Mouse (Mus musculus) CH12.LX (cell line): ENCODE measurements at regions not wholly inside any gene's neighbourhood (a gene's known extent, or its start where the extent isn't known, plus 50 kb on each side); places are given as distances from the start of the nearest gene placed in this dataset.

Source experiments
- DNase-seq: peaks from one replicate; pipeline ENCODE4 v3.0.0-alpha.2; 2013; ENCODE audit errors: extremely low read depth
- H3K27ac ChIP-seq: 2 replicates; pipeline ENCODE4 v1.5.1; 2012; ENCODE audit warnings: low read depth, mild to moderate bottlenecking, control low read depth, moderate library complexity; ENCODE audit not compliant: insufficient read depth
- H3K27me3 ChIP-seq: replicated peaks from 2 replicates; pipeline ENCODE3; 2012; ENCODE audit warnings: inconsistent platforms
- H3K36me3 ChIP-seq, 2 experiments: replicated peaks in 1 of 2; 2 replicates each; pipeline versions ENCODE3 to v1.6.1; 2012; ENCODE audit warnings: inconsistent platforms in 1 of 2, low read length in 1 of 2, mild to moderate bottlenecking in 1 of 2, mixed read lengths in 1 of 2, moderate library complexity in 1 of 2; ENCODE audit not compliant: control insufficient read depth in 1 of 2, insufficient read depth in 1 of 2
- H3K4me1 ChIP-seq, 2 experiments: 2 replicates each; pipeline ENCODE4 v1.6.1; 2012; ENCODE audit warnings: inconsistent platforms in 1 of 2, moderate library complexity in 1 of 2; ENCODE audit not compliant: insufficient read depth in 2 of 2, control insufficient read depth in 1 of 2
- H3K4me2 ChIP-seq: 2 replicates; pipeline ENCODE4 v1.6.1; 2012; ENCODE audit warnings: low read depth, mild to moderate bottlenecking, control low read depth; ENCODE audit not compliant: poor library complexity, insufficient read depth, severe bottlenecking
- H3K4me3 ChIP-seq, 3 experiments: fragments of 150-350 bp in 1 of 3; sonication (generic) in 1 of 3; replicated peaks in 1 of 3; 2 replicates each; pipeline versions ENCODE3 to v1.5.1; 2011 to 2012; ENCODE audit warnings: low read depth in 2 of 3, low read length in 2 of 3, mild to moderate bottlenecking in 2 of 3, moderate library complexity in 2 of 3, control low read depth in 1 of 3, improper control_type of control experiment in 1 of 3, inconsistent platforms in 1 of 3, mixed read lengths in 1 of 3; ENCODE audit not compliant: poor library complexity in 1 of 3
- H3K79me2 ChIP-seq: replicated peaks from 2 replicates; pipeline ENCODE4 v1.6.1; 2012; ENCODE audit warnings: mild to moderate bottlenecking, moderate library complexity; ENCODE audit not compliant: control insufficient read depth, poor library complexity, insufficient read depth, severe bottlenecking; ENCODE audit errors: extremely low read depth
- H3K9ac ChIP-seq: 2 replicates; pipeline ENCODE4 v1.6.1; 2012; ENCODE audit warnings: low read depth, mild to moderate bottlenecking, control low read depth, moderate library complexity; ENCODE audit not compliant: insufficient read depth
- H3K9me3 ChIP-seq: replicated peaks from 2 replicates; pipeline ENCODE3; 2012; ENCODE audit warnings: low read length, inconsistent platforms, mixed read lengths
- CHD1 ChIP-seq: IDR thresholded peaks from 2 replicates; pipeline ENCODE4 v1.6.1; 2012; ENCODE audit warnings: low read depth, low read length, improper control_type of control experiment, inconsistent platforms
- CHD2 ChIP-seq: IDR thresholded peaks from 2 replicates; pipeline ENCODE4 v1.6.1; 2011; ENCODE audit warnings: low read length, improper control_type of control experiment
- CTCF ChIP-seq, 2 experiments: IDR thresholded peaks in 1 of 2; conservative IDR thresholded peaks in 1 of 2; 2 replicates each; pipeline ENCODE4 v1.5.1; 2011 to 2012; ENCODE audit warnings: low read depth in 2 of 2, low read length in 2 of 2, improper control_type of control experiment in 1 of 2, inconsistent platforms in 1 of 2, mild to moderate bottlenecking in 1 of 2, moderate library complexity in 1 of 2
- E2F4 ChIP-seq: IDR thresholded peaks from 2 replicates; pipeline ENCODE4 v1.6.1; 2011; ENCODE audit warnings: low read depth, low read length, improper control_type of control experiment; ENCODE audit not compliant: insufficient replicate concordance
- EP300 ChIP-seq: IDR thresholded peaks from 2 replicates; pipeline ENCODE4 v1.6.1; 2011; ENCODE audit warnings: low read length, improper control_type of control experiment
- ETS1 ChIP-seq: conservative IDR thresholded peaks from 2 replicates; pipeline ENCODE4 v1.6.1; 2012; ENCODE audit warnings: low read depth, mild to moderate bottlenecking, inconsistent platforms, low read length, improper control_type of control experiment, moderate library complexity
- GABPA ChIP-seq: IDR thresholded peaks from 2 replicates; pipeline ENCODE4 v1.6.1; 2012; ENCODE audit warnings: low read depth, low read length, improper control_type of control experiment, inconsistent platforms; ENCODE audit not compliant: insufficient replicate concordance
- JUN ChIP-seq: IDR thresholded peaks from 2 replicates; pipeline ENCODE4 v1.6.1; 2011; ENCODE audit warnings: low read depth, mild to moderate bottlenecking, low read length, improper control_type of control experiment, moderate library complexity; ENCODE audit not compliant: insufficient read depth
- KAT2A ChIP-seq: IDR thresholded peaks from 2 replicates; pipeline ENCODE4 v1.6.1; 2012; ENCODE audit warnings: low read length, improper control_type of control experiment, inconsistent platforms; ENCODE audit not compliant: insufficient replicate concordance
- MEF2A ChIP-seq: IDR thresholded peaks from 2 replicates; pipeline ENCODE4 v1.6.1; 2014; ENCODE audit warnings: low read depth, mild to moderate bottlenecking, inconsistent platforms, low read length, improper control_type of control experiment, borderline replicate concordance
- MXI1 ChIP-seq: IDR thresholded peaks from 2 replicates; pipeline ENCODE4 v1.6.1; 2011; ENCODE audit warnings: mild to moderate bottlenecking, low read depth, low read length, improper control_type of control experiment
- MYC ChIP-seq: IDR thresholded peaks from 2 replicates; pipeline ENCODE4 v1.6.1; 2011; ENCODE audit warnings: low read depth, mild to moderate bottlenecking, improper control_type of control experiment, low read length
- NELFE ChIP-seq: IDR thresholded peaks from 2 replicates; pipeline ENCODE4 v1.6.1; 2011; ENCODE audit warnings: low read depth, low read length, improper control_type of control experiment
- NRF1 ChIP-seq: IDR thresholded peaks from 2 replicates; pipeline ENCODE4 v1.6.1; 2014; ENCODE audit warnings: low read depth, mild to moderate bottlenecking, inconsistent platforms, low read length, improper control_type of control experiment, moderate library complexity
- PAX5 ChIP-seq: IDR thresholded peaks from 2 replicates; pipeline ENCODE4 v1.6.1; 2012; ENCODE audit warnings: low read length, inconsistent platforms, mixed read lengths
- POLR2AphosphoS2 ChIP-seq: IDR thresholded peaks from 2 replicates; pipeline ENCODE4 v1.6.1; 2011; ENCODE audit warnings: low read depth, low read length, improper control_type of control experiment
- RAD21 ChIP-seq: IDR thresholded peaks from 2 replicates; pipeline ENCODE4 v1.6.1; 2011; ENCODE audit warnings: low read depth, mild to moderate bottlenecking, low read length, improper control_type of control experiment, moderate library complexity
- RCOR1 ChIP-seq: conservative IDR thresholded peaks from 2 replicates; pipeline ENCODE4 v1.6.1; 2012; ENCODE audit warnings: low read depth, mild to moderate bottlenecking, inconsistent platforms, low read length, improper control_type of control experiment
- SMC3 ChIP-seq: IDR thresholded peaks from 2 replicates; pipeline ENCODE4 v1.6.1; 2011; ENCODE audit warnings: low read depth, low read length, improper control_type of control experiment
- TBP ChIP-seq: conservative IDR thresholded peaks from 2 replicates; pipeline ENCODE4 v1.6.1; 2011; ENCODE audit warnings: low read depth, low read length, improper control_type of control experiment
- TCF12 ChIP-seq: IDR thresholded peaks from 2 replicates; pipeline ENCODE4 v1.6.1; 2014; ENCODE audit warnings: low read depth, mild to moderate bottlenecking, inconsistent platforms, low read length, improper control_type of control experiment
- UBTF ChIP-seq: IDR thresholded peaks from 2 replicates; pipeline ENCODE4 v1.6.1; 2012; ENCODE audit warnings: low read depth, mild to moderate bottlenecking, inconsistent platforms, low read length, improper control_type of control experiment, moderate library complexity
- USF2 ChIP-seq: conservative IDR thresholded peaks from 2 replicates; pipeline ENCODE4 v1.6.1; 2011; ENCODE audit warnings: low read depth, low read length, improper control_type of control experiment
- ZKSCAN1 ChIP-seq: IDR thresholded peaks from 2 replicates; pipeline ENCODE4 v1.6.1; 2012; ENCODE audit warnings: low read depth, inconsistent platforms, low read length, improper control_type of control experiment, borderline replicate concordance
- dilution Hi-C: fragments of 300-500 bp; cut with MboI; formaldehyde crosslinking; loops from 2 replicates; pipeline ENCODE4 v1.14.3; 2020; ENCODE audit warnings: low sequenced_read_pairs; ENCODE audit not compliant: extremely low pct_unique_long_range_greater_than_20kb, extremely low pct_ligation_motif_present
- in situ Hi-C: fragments of 300-500 bp; cut with MboI; formaldehyde crosslinking; loops from 3 replicates; pipeline ENCODE4 v1.14.3; 2019; ENCODE audit warnings: low sequenced_read_pairs, low pct_ligation_motif_present, low pct_unique_long_range_greater_than_20kb, mixed read lengths

DNA sequence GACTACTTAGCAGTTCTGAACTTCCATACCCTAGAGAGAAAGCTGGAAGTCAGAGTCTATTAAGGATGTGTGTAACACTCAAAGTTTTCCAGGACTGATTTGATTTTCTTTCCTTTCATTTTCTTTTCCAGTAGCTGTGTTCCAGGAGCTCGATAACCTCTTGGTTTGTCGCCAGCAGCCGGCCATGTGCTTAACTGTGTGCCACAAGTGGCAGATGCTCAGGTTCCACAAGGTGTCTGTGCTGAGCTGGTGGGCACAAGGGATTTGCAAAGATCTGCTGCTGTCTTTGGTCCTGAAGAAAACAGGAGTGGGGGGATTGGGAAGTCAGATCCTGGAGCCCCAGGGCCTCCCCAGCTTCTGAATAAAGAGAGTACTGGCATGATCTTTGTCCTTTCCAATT, 136.0 kb downstream of the 3110018I06Rik start:
- Histone ChIP-seq H3K4me1 (no peaks in the 10 kb centered on the region), H3K9me3 (peaks cover 87% of the 10 kb centered on the region), H3K36me3 (no peaks in the 10 kb centered on the region), H3K4me2 (no peak overlapping the region), H3K27me3 (no peaks in the 10 kb centered on the region), H3K9ac (no peak overlapping the region), H3K4me3 (no peak overlapping the region), H3K27ac (no peak overlapping the region), H3K79me2 (no peaks in the 10 kb centered on the region)
- TF ChIP-seq E2F4, result no peak
- no peak for TF ChIP-seq MXI1
- TF ChIP-seq RCOR1, result no peak
- TF ChIP-seq CTCF (conservative IDR thresholded peaks at IDR 0.05 in 1 of 2, IDR thresholded peaks at IDR 0.05 in 1 of 2; ENCODE audit: low read depth in 2 of 2, low read length in 2 of 2), result no peak
- TF ChIP-seq CHD2, result no peak
- no peak for TF ChIP-seq ZKSCAN1
- no peak for TF ChIP-seq GABPA
- TF ChIP-seq TBP, result no peak
- TF ChIP-seq UBTF, result no peak
- no peak for TF ChIP-seq NELFE
- TF ChIP-seq ETS1, result no peak
- TF ChIP-seq USF2, result no peak
- TF ChIP-seq KAT2A, result no peak
- TF ChIP-seq MEF2A, result no peak
- no peak for TF ChIP-seq MYC
- no peak for TF ChIP-seq CHD1
- no peak for TF ChIP-seq RAD21
- TF ChIP-seq SMC3, result no peak
- TF ChIP-seq NRF1, result no peak
- no peak for TF ChIP-seq EP300
- in situ Hi-C loops, result no loop called here
- no peak for DNase-seq
- dilution Hi-C loops, result no loop called here

DNA sequence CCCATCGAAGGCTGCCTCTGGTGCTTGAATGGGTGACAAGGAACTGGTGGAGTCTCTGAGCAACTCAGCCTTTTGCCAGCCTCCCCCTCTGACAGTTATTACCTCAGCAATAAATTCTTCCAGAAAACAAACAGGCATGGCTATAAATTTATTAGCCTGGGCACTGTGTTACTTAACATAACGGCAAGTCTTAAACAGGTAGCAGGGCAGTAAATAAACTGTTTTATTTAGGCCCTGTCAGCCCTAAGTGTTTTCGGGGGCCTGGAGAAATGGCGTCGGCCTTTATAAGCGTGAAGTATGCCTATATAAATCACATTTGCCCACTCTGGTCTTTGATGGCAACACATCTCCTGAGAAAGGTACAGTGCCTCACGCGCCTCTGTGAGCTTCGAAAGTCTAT, 159.6 kb downstream of the 3110018I06Rik start:
- in situ Hi-C loops, result no loop called here
- no peak overlapping the region for H3K27ac ChIP-seq
- no peaks in the 10 kb centered on the region for H3K4me1 ChIP-seq
- no peak overlapping the region for H3K9ac ChIP-seq
- no peak overlapping the region for H3K4me3 ChIP-seq
- H3K36me3 ChIP-seq, result no peaks in the 10 kb centered on the region
- no peak for DNase-seq
- H3K4me2 ChIP-seq, result no peak overlapping the region
- no peaks in the 10 kb centered on the region for H3K27me3 ChIP-seq
- H3K9me3 ChIP-seq, result peaks cover 79% of the 10 kb centered on the region
- no peak for TF ChIP-seq JUN
- no peak for TF ChIP-seq ZKSCAN1
- TF ChIP-seq SMC3, result no peak
- TF ChIP-seq MXI1, result no peak
- no peak for TF ChIP-seq ETS1
- no peak for TF ChIP-seq PAX5
- no peak for TF ChIP-seq RCOR1
- no peak for TF ChIP-seq MYC
- TF ChIP-seq TCF12, result no peak
- TF ChIP-seq RAD21, result no peak
- no peak for TF ChIP-seq POLR2AphosphoS2
- no peaks in the 10 kb centered on the region for H3K79me2 ChIP-seq
- dilution Hi-C loops, result no loop called here
